Comparison of ENCODE assay signal across 14 mouse cellular contexts in genomic region chr15:27926941-27927340, GRCm38 (mm10).
DNase-seq lines count a peak whose midpoint lies in the region; ATAC-seq and TF ChIP-seq lines count a peak whose summit lies in the region.
"Had no signal": no experiment of that assay in that cellular context is flagged by ENCODE, and none has a peak within 500 bp of the region (broad histone marks: within the 10 kb centered on the region; RNA-seq: fewer than 3 reads in every experiment).

No protein-coding gene starts in this region.

- H3K4me3 ChIP-seq in heart, postnatal 0 days (ENCODE audit: low read depth, low read length) = no peak overlapping the region
- H3K4me3 ChIP-seq in macrophage (ENCODE audit: inconsistent target) = no peak overlapping the region
- H3K4me3 ChIP-seq in forebrain, embryonic 12.5 days (replicated peaks) = no peak overlapping the region
- H3K4me3 ChIP-seq: hindbrain, embryonic 12.5 days; limb, embryonic 13.5 days had no signal

- no peak for DNase-seq in heart, postnatal 0 days (ENCODE audit: low spot score)
- DNase-seq in heart, postnatal 36 days = no peak
- DNase-seq in CD8-positive naive resting alpha-beta T cell, adult 2 months (ENCODE audit: low read depth in 2 of 2, low spot score in 2 of 2) = peak; percentile 44 to 51
- peak; percentile 23 to 31 for DNase-seq in thymus, postnatal 10 days (ENCODE audit: low spot score in 2 of 2)
- no peak for DNase-seq in testis, postnatal 14 days (ENCODE audit: low spot score)
- DNase-seq in adrenal gland, adult (ENCODE audit: inconsistent age in 2 of 2, low spot score in 1 of 2) = no peak
- DNase-seq: adrenal gland, postnatal 25 days; heart, adult 18-20 months; right cerebral cortex, postnatal 4 days had no signal

- no peak for TF ChIP-seq CTCF in heart, postnatal 0 days (IDR thresholded peaks at IDR 0.05; ENCODE audit: low read depth)

- TF ChIP-seq EP300 in heart, postnatal 0 days (IDR thresholded peaks at IDR 0.05; ENCODE audit: low read depth) = no peak

- 49% methylated on average over 18 of the region's 18 CpGs for WGBS in heart, postnatal 0 days
- WGBS in macrophage (ENCODE audit: missing documents) = 69% methylated on average over 18 of the region's 18 CpGs
- WGBS in forebrain, embryonic 12.5 days = 72% methylated on average over 18 of the region's 18 CpGs

- no peaks in the 10 kb centered on the region for H3K27me3 ChIP-seq in heart, postnatal 0 days (ENCODE audit: control insufficient read depth, insufficient read depth, low read length)
- H3K27me3 ChIP-seq in forebrain, embryonic 12.5 days = no peaks in the 10 kb centered on the region
- H3K27me3 ChIP-seq: hindbrain, embryonic 12.5 days had no signal

- ATAC-seq in heart, postnatal 0 days (ENCODE audit: insufficient read depth, low read depth) = no peak
- ATAC-seq in forebrain, embryonic 12.5 days (ENCODE audit: low FRiP score) = no peak

- no peaks in the 10 kb centered on the region for H3K9me3 ChIP-seq in heart, postnatal 0 days (replicated peaks; ENCODE audit: control insufficient read depth, low read length)
- no peaks in the 10 kb centered on the region for H3K9me3 ChIP-seq in forebrain, embryonic 12.5 days
- H3K9me3 ChIP-seq: hindbrain, embryonic 12.5 days; limb, embryonic 13.5 days had no signal

- no peak overlapping the region for H3K9ac ChIP-seq in heart, postnatal 0 days (replicated peaks; ENCODE audit: low read depth, low read length)
- no peak overlapping the region for H3K9ac ChIP-seq in forebrain, embryonic 12.5 days
- H3K9ac ChIP-seq: hindbrain, embryonic 12.5 days; limb, embryonic 13.5 days had no signal

- no peak overlapping the region for H3K4me2 ChIP-seq in heart, postnatal 0 days (ENCODE audit: low read depth, low read length)
- H3K4me2 ChIP-seq in forebrain, embryonic 12.5 days = no peak overlapping the region
- H3K4me2 ChIP-seq: hindbrain, embryonic 12.5 days; limb, embryonic 13.5 days had no signal

- H3K36me3 ChIP-seq in heart, postnatal 0 days (replicated peaks; ENCODE audit: control insufficient read depth, insufficient read depth, low read length) = no peaks in the 10 kb centered on the region
- no peaks in the 10 kb centered on the region for H3K36me3 ChIP-seq in macrophage (ENCODE audit: inconsistent target)
- H3K36me3 ChIP-seq in forebrain, embryonic 12.5 days (replicated peaks) = no peaks in the 10 kb centered on the region
- H3K36me3 ChIP-seq: hindbrain, embryonic 12.5 days; limb, embryonic 13.5 days had no signal

- H3K27ac ChIP-seq in heart, postnatal 0 days (ENCODE audit: low read depth) = peak overlapping the region; percentile 51; the same call in 1 of the 2 replicates
- peak overlapping the region; percentile 97 for H3K27ac ChIP-seq in macrophage
- H3K27ac ChIP-seq in forebrain, embryonic 12.5 days = no peak overlapping the region
- H3K27ac ChIP-seq: hindbrain, embryonic 12.5 days; kidney, postnatal 0 days had no signal

- H3K4me1 ChIP-seq in heart, postnatal 0 days (ENCODE audit: control insufficient read depth, insufficient read depth) = peaks cover 23% of the 10 kb centered on the region
- peaks cover 49% of the 10 kb centered on the region for H3K4me1 ChIP-seq in forebrain, embryonic 12.5 days

- peaks cover 84% of the 10 kb centered on the region for H3K79me2 ChIP-seq in macrophage (ENCODE audit: inconsistent target)

- intact Hi-C loops in heart, postnatal 36 days (cut with DNase I) = no loop called here

Comparison
In these comparisons a context has a peak if more than half of its experiments do, and no peak if none do; other contexts are left out.
1. DNase-seq: peak in CD8-positive naive resting alpha-beta T cell, adult 2 months (2 of 2) and thymus, postnatal 10 days (2 of 2); none in heart, postnatal 0 days (single experiment), heart, postnatal 36 days (0 of 2), testis, postnatal 14 days (single experiment) and adrenal gland, adult (0 of 2).